Mouse (Mus musculus): ENCODE measurements at regions not wholly inside any gene's neighbourhood (a gene's known extent, or its start where the extent isn't known, plus 50 kb on each side); places are given as distances from the start of the nearest gene placed in this dataset.
"Not testable (repeated sequence)": the region's sequence is repeated elsewhere in the genome, so short reads cannot be mapped to it uniquely, and the experiment has no call there.

GRCm38 (mm10) chr1:157036779-157037178 is 71.7 kb downstream of the Tex35 start:
- H3K27ac ChIP-seq (ENCODE audit: low read depth, low read length), result no peak overlapping the region

GRCm38 (mm10) chr1:157035221-157035620 is 73.3 kb downstream of the Tex35 start:
- not testable (repeated sequence) for H3K27me3 ChIP-seq (replicated peaks; ENCODE audit: control insufficient read depth, insufficient read depth, low read length); H3K9me3 ChIP-seq (ENCODE audit: control insufficient read depth, low read length); ATAC-seq; H3K4me2 ChIP-seq (ENCODE audit: low read length); H3K36me3 ChIP-seq (ENCODE audit: control insufficient read depth, insufficient read depth, low read length); H3K27ac ChIP-seq (ENCODE audit: low read depth, low read length); H3K4me3 ChIP-seq (ENCODE audit: low read length); H3K9ac ChIP-seq (ENCODE audit: low read depth, low read length)
- peaks cover 10% of the 10 kb centered on the region for H3K4me1 ChIP-seq (ENCODE audit: control insufficient read depth, insufficient read depth, low read depth, low read length)
- 96% methylated on average over 8 of the region's 8 CpGs for WGBS

More at GRCm38 (mm10) chr1:157036779-157037178, 71.7 kb downstream of the Tex35 start:
- WGBS, result 18% methylated on average over 4 of the region's 4 CpGs
- Histone ChIP-seq H3K4me2 (ENCODE audit: low read length) (no peak overlapping the region), H3K27me3 (replicated peaks; ENCODE audit: control insufficient read depth, insufficient read depth, low read length) (no peaks in the 10 kb centered on the region), H3K4me3 (ENCODE audit: low read length) (no peak overlapping the region), H3K9me3 (ENCODE audit: control insufficient read depth, low read length) (no peaks in the 10 kb centered on the region), H3K9ac (ENCODE audit: low read depth, low read length) (no peak overlapping the region), H3K36me3 (ENCODE audit: control insufficient read depth, insufficient read depth, low read length) (no peaks in the 10 kb centered on the region), H3K4me1 (ENCODE audit: control insufficient read depth, insufficient read depth, low read depth, low read length) (peaks cover 10% of the 10 kb centered on the region)
- ATAC-seq, result no peak; the same call in 1 of the 2 replicates

- no peak for ATAC-seq
- WGBS, result 95% methylated on average over 3 of the region's 3 CpGs
- Histone ChIP-seq H3K27me3 (replicated peaks; ENCODE audit: control insufficient read depth, insufficient read depth, low read length) (no peaks in the 10 kb centered on the region), H3K4me3 (ENCODE audit: low read length) (no peak overlapping the region), H3K9me3 (ENCODE audit: control insufficient read depth, low read length) (no peaks in the 10 kb centered on the region), H3K36me3 (ENCODE audit: control insufficient read depth, insufficient read depth, low read length) (no peaks in the 10 kb centered on the region), H3K4me2 (ENCODE audit: low read length) (no peak overlapping the region), H3K4me1 (ENCODE audit: control insufficient read depth, insufficient read depth, low read depth, low read length) (no peaks in the 10 kb centered on the region), H3K27ac (ENCODE audit: low read depth, low read length) (no peak overlapping the region), H3K9ac (ENCODE audit: low read depth, low read length) (no peak overlapping the region)
Measured at GRCm38 (mm10) chr1:157028682-157029081, 79.8 kb downstream of the Tex35 start.

DNA sequence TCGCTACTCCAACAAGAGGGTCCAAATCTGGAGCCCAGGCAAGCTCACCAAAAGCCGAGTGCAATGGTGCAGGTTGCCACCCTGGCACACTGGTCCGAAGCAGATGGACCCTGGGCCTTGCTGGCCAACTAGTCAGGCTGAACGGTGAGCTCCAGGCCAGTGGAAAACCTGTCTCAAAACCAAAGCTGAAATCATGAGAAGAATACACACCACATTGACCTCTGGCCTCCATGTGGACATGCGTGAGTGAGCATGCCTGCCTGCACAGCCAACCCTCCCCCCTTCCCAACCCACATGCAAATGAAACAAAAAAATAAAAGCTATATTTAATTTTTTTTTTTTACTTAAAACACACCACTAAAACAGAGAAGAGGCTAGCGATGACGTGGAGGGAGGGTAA is 80.8 kb downstream of the Tex35 start:
- H3K9ac ChIP-seq (ENCODE audit: low read depth, low read length), result no peak overlapping the region
- no peak for ATAC-seq
- WGBS, result 74% methylated on average over 7 of the region's 7 CpGs

GRCm38 (mm10) chr1:157023462-157023861 is 84.0 kb upstream of the Ralgps2 start:
- Histone ChIP-seq H3K27ac (ENCODE audit: low read depth, low read length) (no peak overlapping the region), H3K4me2 (ENCODE audit: low read length) (no peak overlapping the region), H3K27me3 (replicated peaks; ENCODE audit: control insufficient read depth, insufficient read depth, low read length) (no peaks in the 10 kb centered on the region), H3K9me3 (ENCODE audit: control insufficient read depth, low read length) (no peaks in the 10 kb centered on the region), H3K4me1 (ENCODE audit: control insufficient read depth, insufficient read depth, low read depth, low read length) (no peaks in the 10 kb centered on the region), H3K36me3 (ENCODE audit: control insufficient read depth, insufficient read depth, low read length) (no peaks in the 10 kb centered on the region), H3K9ac (ENCODE audit: low read depth, low read length) (no peak overlapping the region), H3K4me3 (ENCODE audit: low read length) (no peak overlapping the region)
- WGBS, result 52% methylated on average over 6 of the region's 6 CpGs
- ATAC-seq, result no peak

More for the DNA sequence above, 80.8 kb downstream of the Tex35 start:
- no peaks in the 10 kb centered on the region for H3K4me1 ChIP-seq (ENCODE audit: control insufficient read depth, insufficient read depth, low read depth, low read length)
- H3K4me2 ChIP-seq (ENCODE audit: low read length), result no peak overlapping the region
- H3K9me3 ChIP-seq (ENCODE audit: control insufficient read depth, low read length), result no peaks in the 10 kb centered on the region
- no peaks in the 10 kb centered on the region for H3K27me3 ChIP-seq (replicated peaks; ENCODE audit: control insufficient read depth, insufficient read depth, low read length)
- no peak overlapping the region for H3K4me3 ChIP-seq (ENCODE audit: low read length)
- no peaks in the 10 kb centered on the region for H3K36me3 ChIP-seq (ENCODE audit: control insufficient read depth, insufficient read depth, low read length)
- H3K27ac ChIP-seq (ENCODE audit: low read depth, low read length), result no peak overlapping the region

DNA sequence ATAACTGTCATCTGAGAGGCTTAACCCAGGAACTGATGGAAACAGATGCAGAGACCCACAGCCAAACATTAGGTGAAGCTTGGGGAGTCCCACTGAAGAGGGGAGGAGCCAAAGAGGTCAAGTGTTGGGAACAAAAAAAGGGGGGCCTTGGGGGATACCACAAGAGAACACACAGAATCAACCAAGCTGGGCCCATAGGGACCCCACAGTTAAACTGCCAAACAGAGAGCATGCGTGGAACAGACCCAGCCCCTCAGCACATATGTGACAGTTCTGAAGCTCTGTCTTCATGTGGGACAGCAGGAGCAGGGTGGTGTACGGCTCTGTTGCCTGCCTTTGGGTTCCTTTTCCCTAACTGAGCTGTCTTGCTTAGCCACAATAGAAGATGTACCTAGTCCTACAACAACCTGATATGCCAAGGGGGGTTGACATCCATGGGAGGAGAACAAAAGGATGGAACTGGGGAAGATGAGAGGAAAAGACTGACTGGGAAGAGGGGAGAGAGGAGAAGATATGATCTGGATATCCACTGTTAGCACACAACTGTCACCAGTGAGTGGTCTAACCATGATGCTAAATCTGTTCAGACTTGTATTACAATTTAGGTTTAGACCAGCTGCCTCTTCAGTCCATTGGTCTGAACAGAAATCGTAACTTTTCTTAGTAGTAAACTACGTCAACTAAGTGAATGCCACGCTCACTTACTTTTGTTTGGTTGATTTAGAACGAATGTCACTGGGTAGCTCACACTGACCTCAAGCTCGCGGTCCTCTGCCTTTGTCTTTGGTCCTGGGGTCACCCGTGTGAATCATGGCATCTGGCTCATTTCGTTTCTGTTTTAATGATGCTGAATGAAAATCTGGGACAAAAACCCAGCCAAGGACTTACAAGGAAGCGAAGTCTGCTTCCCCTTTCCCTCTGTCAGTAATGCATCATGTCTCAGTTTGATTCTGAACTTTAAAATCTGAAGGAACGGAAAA is 83.3 kb upstream of the Ralgps2 start:
- Histone ChIP-seq H3K27me3 (replicated peaks; ENCODE audit: control insufficient read depth, insufficient read depth, low read length) (no peaks in the 10 kb centered on the region), H3K9ac (ENCODE audit: low read depth, low read length) (no peak overlapping the region), H3K36me3 (ENCODE audit: control insufficient read depth, insufficient read depth, low read length) (no peaks in the 10 kb centered on the region), H3K27ac (ENCODE audit: low read depth, low read length) (no peak overlapping the region), H3K4me2 (ENCODE audit: low read length) (no peak overlapping the region), H3K9me3 (ENCODE audit: control insufficient read depth, low read length) (no peaks in the 10 kb centered on the region), H3K4me1 (ENCODE audit: control insufficient read depth, insufficient read depth, low read depth, low read length) (no peaks in the 10 kb centered on the region), H3K4me3 (ENCODE audit: low read length) (no peak overlapping the region)
- WGBS, result 61% methylated on average over 12 of the region's 12 CpGs
- ATAC-seq, result no peak

DNA sequence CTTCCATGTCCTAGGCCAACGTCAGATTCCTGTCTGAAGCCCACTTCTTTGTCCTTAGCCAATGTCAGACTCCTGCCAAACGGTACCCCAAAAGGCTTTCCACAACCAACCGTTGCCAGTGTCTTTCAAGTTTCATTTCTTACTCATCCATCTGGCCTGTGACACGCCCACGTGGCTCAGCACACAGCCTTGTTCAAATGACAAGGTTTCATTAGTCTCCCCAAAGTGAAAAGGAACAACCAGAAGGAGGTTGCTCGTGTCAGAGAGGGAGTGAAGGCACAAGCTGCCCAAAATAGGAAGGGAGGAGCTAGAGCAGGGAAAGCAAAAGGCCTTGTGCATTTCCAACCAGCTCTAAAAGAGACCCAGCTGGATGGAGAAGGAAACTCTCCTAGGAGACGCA is 80.5 kb upstream of the Ralgps2 start:
- Histone ChIP-seq H3K4me3 (ENCODE audit: low read length) (no peak overlapping the region), H3K9me3 (ENCODE audit: control insufficient read depth, low read length) (no peaks in the 10 kb centered on the region), H3K27me3 (replicated peaks; ENCODE audit: control insufficient read depth, insufficient read depth, low read length) (no peaks in the 10 kb centered on the region), H3K36me3 (ENCODE audit: control insufficient read depth, insufficient read depth, low read length) (no peaks in the 10 kb centered on the region), H3K9ac (ENCODE audit: low read depth, low read length) (no peak overlapping the region), H3K4me2 (ENCODE audit: low read length) (no peak overlapping the region), H3K4me1 (ENCODE audit: control insufficient read depth, insufficient read depth, low read depth, low read length) (no peaks in the 10 kb centered on the region), H3K27ac (ENCODE audit: low read depth, low read length) (no peak overlapping the region)
- 54% methylated on average over 7 of the region's 7 CpGs for WGBS
- ATAC-seq, result no peak

DNA sequence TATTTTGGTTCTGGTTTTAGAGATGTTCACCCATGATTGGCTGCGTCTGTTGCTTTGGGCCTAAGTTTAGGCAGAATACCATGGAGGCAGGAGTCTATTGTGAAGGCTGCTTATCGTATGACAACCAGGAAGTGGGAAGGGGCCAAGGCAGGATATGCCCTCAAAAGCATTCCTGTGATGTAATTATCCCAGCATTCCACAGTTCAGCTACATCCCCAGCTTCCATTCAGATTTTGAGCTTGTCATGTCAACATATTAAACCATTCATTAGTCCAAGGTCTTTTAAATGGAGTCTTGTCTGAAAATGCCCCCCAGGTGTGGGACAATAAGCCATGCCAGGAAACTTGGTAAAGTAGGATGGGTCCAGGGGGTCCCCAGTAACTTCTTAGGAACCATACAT is 79.3 kb upstream of the Ralgps2 start:
- WGBS, result 98% methylated on average over 2 of the region's 2 CpGs
- Histone ChIP-seq H3K4me3 (ENCODE audit: low read length) (no peak overlapping the region), H3K36me3 (ENCODE audit: control insufficient read depth, insufficient read depth, low read length) (no peaks in the 10 kb centered on the region), H3K27me3 (replicated peaks; ENCODE audit: control insufficient read depth, insufficient read depth, low read length) (no peaks in the 10 kb centered on the region), H3K9ac (ENCODE audit: low read depth, low read length) (no peak overlapping the region), H3K9me3 (ENCODE audit: control insufficient read depth, low read length) (no peaks in the 10 kb centered on the region), H3K4me1 (ENCODE audit: control insufficient read depth, insufficient read depth, low read depth, low read length) (no peaks in the 10 kb centered on the region), H3K4me2 (ENCODE audit: low read length) (no peak overlapping the region), H3K27ac (ENCODE audit: low read depth, low read length) (no peak overlapping the region)
- no peak for ATAC-seq

GRCm38 (mm10) chr1:157017198-157017994 is 78.0 kb upstream of the Ralgps2 start:
- Histone ChIP-seq H3K4me3 (ENCODE audit: low read length) (no peak overlapping the region), H3K27me3 (replicated peaks; ENCODE audit: control insufficient read depth, insufficient read depth, low read length) (no peaks in the 10 kb centered on the region), H3K9ac (ENCODE audit: low read depth, low read length) (no peak overlapping the region), H3K36me3 (ENCODE audit: control insufficient read depth, insufficient read depth, low read length) (no peaks in the 10 kb centered on the region), H3K9me3 (ENCODE audit: control insufficient read depth, low read length) (no peaks in the 10 kb centered on the region), H3K4me2 (ENCODE audit: low read length) (no peak overlapping the region), H3K27ac (ENCODE audit: low read depth, low read length) (no peak overlapping the region), H3K4me1 (ENCODE audit: control insufficient read depth, insufficient read depth, low read depth, low read length) (no peaks in the 10 kb centered on the region)
- no peak for ATAC-seq
- WGBS, result 72% methylated on average over 13 of the region's 13 CpGs
